Mouse (Mus musculus) MEL (cell line): Measurements from ENCODE around the gene Tmem106c.

Source experiments
- CTCF ChIP-seq, 3 experiments: IDR thresholded peaks in 2 of 3; conservative IDR thresholded peaks in 1 of 3; 2 replicates each; pipeline ENCODE4 v1.5.1; 2011 to 2012; ENCODE audit warnings: low read length in 3 of 3, low read depth in 2 of 3, mild to moderate bottlenecking in 2 of 3, improper control_type of control experiment in 1 of 3, inconsistent platforms in 1 of 3, mixed read lengths in 1 of 3, moderate library complexity in 1 of 3; ENCODE audit not compliant: control insufficient read depth in 1 of 3, insufficient read depth in 1 of 3, poor library complexity in 1 of 3, severe bottlenecking in 1 of 3
- EP300 ChIP-seq, 2 experiments: IDR thresholded peaks; 2 replicates each; pipeline ENCODE4 v1.6.1; 2011; ENCODE audit warnings: improper control_type of control experiment in 2 of 2, low read length in 2 of 2, low read depth in 1 of 2, mild to moderate bottlenecking in 1 of 2
- HCFC1 ChIP-seq: IDR thresholded peaks from 2 replicates; pipeline ENCODE4 v1.6.1; 2012; ENCODE audit warnings: low read depth, mild to moderate bottlenecking, inconsistent platforms, low read length, improper control_type of control experiment, moderate library complexity
- KAT2A ChIP-seq: conservative IDR thresholded peaks from 2 replicates; pipeline ENCODE4 v1.6.1; 2012; ENCODE audit warnings: low read depth, low read length, improper control_type of control experiment, inconsistent platforms
- NRF1 ChIP-seq: IDR thresholded peaks from 2 replicates; pipeline ENCODE4 v1.6.1; 2014; ENCODE audit warnings: low read depth, mild to moderate bottlenecking, inconsistent platforms, low read length, improper control_type of control experiment, moderate library complexity; ENCODE audit not compliant: poor library complexity, insufficient read depth, severe bottlenecking
- POLR2A ChIP-seq, 2 experiments: IDR thresholded peaks; 2 replicates each; pipeline ENCODE4 v1.6.1; 2011 to 2012; ENCODE audit warnings: low read length in 2 of 2, mild to moderate bottlenecking in 2 of 2, control low read depth in 1 of 2, improper control_type of control experiment in 1 of 2, low read depth in 1 of 2, moderate library complexity in 1 of 2; ENCODE audit not compliant: control insufficient read depth in 1 of 2, insufficient read depth in 1 of 2, poor library complexity in 1 of 2

DNA sequence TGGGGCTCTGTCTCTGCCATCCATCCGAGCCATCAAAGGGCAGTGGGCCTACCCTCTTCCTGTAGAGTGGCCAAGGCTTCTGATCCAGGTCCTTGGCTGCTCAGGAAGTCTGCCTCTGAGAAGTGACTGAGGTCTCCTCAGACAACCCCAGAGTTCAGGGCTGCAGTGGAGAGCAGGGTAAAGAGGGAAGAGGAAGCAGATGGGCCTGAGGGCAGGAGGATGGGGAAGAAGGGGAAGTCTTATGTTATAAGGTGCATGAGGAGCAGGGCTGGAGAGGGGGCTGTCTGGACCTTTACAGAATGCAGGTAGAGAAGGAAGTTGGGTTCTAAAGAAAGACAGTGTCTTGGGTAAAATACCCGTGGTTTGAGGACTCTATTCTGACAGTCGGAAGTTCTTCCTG, 14.3 kb upstream of the Tmem106c start:
- no peak for TF ChIP-seq EP300 (IDR thresholded peaks at IDR 0.05; ENCODE audit: low read depth in 1 of 2, low read length in 2 of 2)
- no peak for TF ChIP-seq KAT2A
- TF ChIP-seq POLR2A (IDR thresholded peaks at IDR 0.05; ENCODE audit: control insufficient read depth in 1 of 2, insufficient read depth in 1 of 2, low read depth in 1 of 2, low read length in 2 of 2, poor library complexity in 1 of 2), result no peak
- TF ChIP-seq NRF1, result no peak
- TF ChIP-seq CTCF (IDR thresholded peaks at IDR 0.05 in 2 of 3, conservative IDR thresholded peaks at IDR 0.05 in 1 of 3; ENCODE audit: control insufficient read depth in 1 of 3, insufficient read depth in 1 of 3, low read depth in 2 of 3, low read length in 3 of 3, poor library complexity in 1 of 3, severe bottlenecking in 1 of 3), result no peak
- TF ChIP-seq HCFC1, result no peak
